Mouse (Mus musculus): ENCODE results near the gene Ccng2.

DNA sequence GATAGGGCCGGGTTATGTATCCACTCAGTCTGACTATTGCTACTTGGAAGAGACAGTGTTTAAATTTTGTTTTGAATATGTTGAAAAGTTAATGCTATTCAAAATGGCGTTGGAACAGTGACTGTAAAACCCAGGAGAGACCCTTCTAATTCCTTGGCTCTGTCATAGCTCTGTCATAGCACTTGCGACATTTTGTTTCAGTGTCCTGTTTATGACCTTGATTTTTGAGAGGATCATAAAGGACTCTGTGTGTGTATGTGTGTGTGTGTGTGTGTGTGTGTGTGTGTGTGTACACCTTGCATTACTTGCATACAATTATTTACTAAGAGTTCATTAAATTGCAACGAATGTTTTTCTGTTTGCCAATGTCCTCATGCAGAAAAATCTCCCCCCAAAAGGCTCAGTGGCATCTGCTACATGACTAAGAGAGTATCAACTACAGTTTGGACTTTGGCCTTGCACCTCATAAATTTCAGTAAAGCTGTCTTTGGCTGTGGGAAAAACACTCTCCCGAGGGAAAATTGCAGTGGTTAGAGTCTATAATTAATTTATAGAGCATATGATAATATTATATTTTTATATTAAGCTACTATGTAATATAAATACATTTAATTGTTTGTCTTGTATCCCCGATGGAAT is 17.0 kb upstream of the Ccng2 start:
- TF ChIP-seq CTCF (IDR thresholded peaks at IDR 0.05), result no peak
- TF ChIP-seq EP300 (IDR thresholded peaks at IDR 0.05), result no peak

Data from lung, postnatal 0 days (tissue).